Mouse (Mus musculus): ENCODE data around the gene Saysd1.

Gene Saysd1

GRCm38 (mm10) chr14:20138484-20139355 is at the start of gene Saysd1:
Gene Saysd1, minus strand, starts transcription at chr14:20138534.
- DNase-seq (ENCODE audit: low read depth, low spot score), result no peak

GRCm38 (mm10) chr14:20185426-20185825 is 47.1 kb upstream of the Saysd1 start:
- DNase-seq (ENCODE audit: low read depth, low spot score), result no peak

- DNase-seq (ENCODE audit: low read depth, low spot score), result no peak
Observed at GRCm38 (mm10) chr14:20183701-20184100, 45.4 kb upstream of the Saysd1 start.

- DNase-seq (ENCODE audit: low read depth, low spot score), result no peak
Observed at GRCm38 (mm10) chr14:20182596-20182995, 44.3 kb upstream of the Saysd1 start.

GRCm38 (mm10) chr14:20181466-20181921 is 43.2 kb upstream of the Saysd1 start, which contains the start of gene Kcnk5:
Gene Kcnk5, minus strand, starts transcription at chr14:20181809.
- DNase-seq (ENCODE audit: low read depth, low spot score), result peak; percentile 94

- DNase-seq (ENCODE audit: low read depth, low spot score), result peak; percentile 68
Observed at GRCm38 (mm10) chr14:20180751-20181162, 42.4 kb upstream of the Saysd1 start.

GRCm38 (mm10) chr14:20180304-20180703 is 42.0 kb upstream of the Saysd1 start:
- no peak for DNase-seq (ENCODE audit: low read depth, low spot score)

- DNase-seq (ENCODE audit: low read depth, low spot score), result peak; percentile 57
Observed at GRCm38 (mm10) chr14:20179731-20180280, 41.5 kb upstream of the Saysd1 start.

GRCm38 (mm10) chr14:20179080-20179479 is 40.7 kb upstream of the Saysd1 start:
- DNase-seq (ENCODE audit: low read depth, low spot score), result peak; percentile 55

GRCm38 (mm10) chr14:20178593-20178992 is 40.3 kb upstream of the Saysd1 start:
- peak; percentile 43 for DNase-seq (ENCODE audit: low read depth, low spot score)

- DNase-seq (ENCODE audit: low read depth, low spot score), result no peak
Observed at GRCm38 (mm10) chr14:20177494-20178123, 39.3 kb upstream of the Saysd1 start.

GRCm38 (mm10) chr14:20175705-20176104 is 37.4 kb upstream of the Saysd1 start:
- no peak for DNase-seq (ENCODE audit: low read depth, low spot score)

- DNase-seq (ENCODE audit: low read depth, low spot score), result no peak
Observed at GRCm38 (mm10) chr14:20175114-20175513, 36.8 kb upstream of the Saysd1 start.

- DNase-seq (ENCODE audit: low read depth, low spot score), result peak; percentile 30
Observed at GRCm38 (mm10) chr14:20174696-20175095, 36.4 kb upstream of the Saysd1 start.

- DNase-seq (ENCODE audit: low read depth, low spot score), result peak; percentile 87
Observed at GRCm38 (mm10) chr14:20173873-20174490, 35.6 kb upstream of the Saysd1 start.

GRCm38 (mm10) chr14:20172924-20173323 is 34.6 kb upstream of the Saysd1 start:
- peak; percentile 19 for DNase-seq (ENCODE audit: low read depth, low spot score)

- DNase-seq (ENCODE audit: low read depth, low spot score), result peak; percentile 66
Observed at GRCm38 (mm10) chr14:20172509-20172908, 34.2 kb upstream of the Saysd1 start.

GRCm38 (mm10) chr14:20171840-20172239 is 33.5 kb upstream of the Saysd1 start:
- DNase-seq (ENCODE audit: low read depth, low spot score), result no peak

- DNase-seq (ENCODE audit: low read depth, low spot score), result peak; percentile 57
Observed at GRCm38 (mm10) chr14:20169251-20169650, 30.9 kb upstream of the Saysd1 start.

GRCm38 (mm10) chr14:20168478-20168877 is 30.1 kb upstream of the Saysd1 start:
- no peak for DNase-seq (ENCODE audit: low read depth, low spot score)

- peak; percentile 88 for DNase-seq (ENCODE audit: low read depth, low spot score)
Observed at GRCm38 (mm10) chr14:20168054-20168453, 29.7 kb upstream of the Saysd1 start.

- no peak for DNase-seq (ENCODE audit: low read depth, low spot score)
Observed at GRCm38 (mm10) chr14:20165413-20165812, 27.1 kb upstream of the Saysd1 start.
